Mouse (Mus musculus) forebrain, postnatal 0 days (tissue): ENCODE results near the gene Cd5. TPM values are rescaled to one million over a fixed set of nuclear protein-coding genes. Genes with fewer than 3 reads are reported as not detected.

ENCODE experiments used
- ATAC-seq: fragments of 200-750 bp; cut with Nextera tagmentation; 2 replicates; pipeline ENCODE4 v1.8.0; 2017; ENCODE audit warnings: mild to moderate bottlenecking, moderate library complexity
- DNase-seq: peaks from one replicate; pipeline ENCODE4 v3.0.0-alpha.2; 2015
- H3K27ac ChIP-seq: fragments of 300-500 bp; sonication (generic); 2 replicates; pipeline ENCODE4 v1.5.1; 2014; ENCODE audit warnings: low read depth, mild to moderate bottlenecking, antibody characterized with exemption, low read length, moderate library complexity, mixed read lengths
- H3K27me3 ChIP-seq: fragments of 300-500 bp; sonication (generic); 2 replicates; pipeline ENCODE4 v1.6.1; 2014; ENCODE audit warnings: mild to moderate bottlenecking, low read length, mixed read lengths; ENCODE audit not compliant: insufficient read depth
- H3K36me3 ChIP-seq: fragments of 300-500 bp; sonication (generic); 2 replicates; pipeline ENCODE4 v1.6.1; 2014; ENCODE audit warnings: mild to moderate bottlenecking, moderate library complexity; ENCODE audit not compliant: insufficient read depth
- H3K4me1 ChIP-seq: fragments of 300-500 bp; sonication (generic); 2 replicates; pipeline ENCODE4 v1.6.1; 2014; ENCODE audit warnings: antibody characterized with exemption; ENCODE audit not compliant: insufficient read depth
- H3K4me2 ChIP-seq: fragments of 300-500 bp; sonication (generic); 2 replicates; pipeline ENCODE4 v1.6.1; 2014; ENCODE audit warnings: low read depth, mild to moderate bottlenecking, moderate library complexity
- H3K4me3 ChIP-seq: fragments of 300-500 bp; sonication (generic); 2 replicates; pipeline ENCODE4 v1.5.1; 2014; ENCODE audit warnings: low read depth, low read length, mixed read lengths
- H3K9ac ChIP-seq: fragments of 300-500 bp; sonication (generic); 2 replicates; pipeline ENCODE4 v1.6.1; 2014; ENCODE audit warnings: mild to moderate bottlenecking
- H3K9me3 ChIP-seq: fragments of 300-500 bp; sonication (generic); 2 replicates; pipeline ENCODE4 v1.6.1; 2016; ENCODE audit warnings: low read length
- CTCF ChIP-seq: sonication (generic); IDR thresholded peaks from 2 replicates; pipeline ENCODE4 v1.5.1; 2016; ENCODE audit warnings: antibody characterized with exemption, control low read depth, low read depth
- WGBS: fragments of 180-500 bp; shearing (Covaris S2); extraction: QIAGEN DNeasy Blood & Tissue Kit; methylation state at CpG from one replicate; pipeline ENCODE4 v1.1.7; 2014; 5-methylcytosine and 5-hydroxymethylcytosine counted together
- polyA plus RNA-seq: library from polyadenylated mRNA; unstranded; fragments of >200 nt; fragmentation: Nextera tagmentation; extraction: Ambion mirVana; gene quantifications from 2 replicates; pipeline ENCODE4 v1.2.1, GENCODE M21; 2015
- total RNA-seq: library from RNA; depleted of rRNA; stranded (reverse); fragments of >200 nt; gene quantifications from 2 replicates; pipeline ENCODE4 v1.2.3, GENCODE M21; 2014

Gene Cd5
- total and polyA plus RNA-seq, 2 experiments from 2014 or later, result 0.10 to 0.52 TPM

GRCm38 (mm10) chr19:10781641-10782040, 42.8 kb upstream of the Cd5 start:
- DNase-seq (no peak), ATAC-seq (no peak)
- peaks cover 3% of the 10 kb centered on the region; the same call in 1 of the 2 replicates for H3K4me1 ChIP-seq
- WGBS, result 67% methylated on average over 4 of the region's 4 CpGs
- H3K4me2 ChIP-seq, result no peak overlapping the region
- H3K36me3 ChIP-seq, result no peaks in the 10 kb centered on the region
- H3K27ac ChIP-seq, result no peak overlapping the region
- no peaks in the 10 kb centered on the region for H3K9me3 ChIP-seq
- H3K4me3 ChIP-seq, result no peak overlapping the region
- no peak overlapping the region for H3K9ac ChIP-seq
- H3K27me3 ChIP-seq, result no peaks in the 10 kb centered on the region
- no peak for TF ChIP-seq CTCF

DNA sequence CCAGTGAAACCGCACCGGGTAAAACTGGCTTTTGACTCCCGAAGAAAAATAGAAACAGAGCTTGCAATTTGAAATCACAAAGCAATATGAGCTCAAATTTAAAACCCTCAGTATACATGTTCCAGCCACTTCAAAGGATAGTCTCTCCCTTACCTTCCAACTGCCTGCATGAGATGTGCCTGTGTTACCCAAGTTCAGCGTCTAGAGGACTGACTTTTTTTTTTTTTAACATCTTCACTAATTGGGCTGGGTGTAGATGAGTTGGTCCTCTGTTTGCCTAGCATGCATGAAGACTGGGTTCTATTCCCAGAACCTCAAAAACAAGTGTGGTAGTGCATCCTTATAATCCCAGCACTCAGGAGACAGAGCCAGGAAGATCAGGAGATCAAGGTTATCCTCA, 38.1 kb upstream of the Cd5 start:
- Histone ChIP-seq H3K9ac (no peak overlapping the region), H3K4me3 (no peak overlapping the region), H3K4me2 (no peak overlapping the region), H3K36me3 (no peaks in the 10 kb centered on the region), H3K4me1 (no peaks in the 10 kb centered on the region), H3K27me3 (no peaks in the 10 kb centered on the region), H3K9me3 (no peaks in the 10 kb centered on the region), H3K27ac (no peak overlapping the region)
- 83% methylated on average over 4 of the region's 4 CpGs for WGBS
- no peak for DNase-seq
- TF ChIP-seq CTCF, result no peak
- no peak for ATAC-seq

- Histone ChIP-seq H3K4me3 (no peak overlapping the region), H3K27me3 (no peaks in the 10 kb centered on the region), H3K36me3 (no peaks in the 10 kb centered on the region), H3K4me1 (no peaks in the 10 kb centered on the region), H3K9me3 (no peaks in the 10 kb centered on the region), H3K27ac (no peak overlapping the region), H3K9ac (no peak overlapping the region), H3K4me2 (no peak overlapping the region)
- ATAC-seq (no peak), DNase-seq (no peak)
- 96% methylated on average over 6 of the region's 6 CpGs for WGBS
- TF ChIP-seq CTCF, result no peak
Measured at GRCm38 (mm10) chr19:10774141-10774540, 35.3 kb upstream of the Cd5 start.

DNA sequence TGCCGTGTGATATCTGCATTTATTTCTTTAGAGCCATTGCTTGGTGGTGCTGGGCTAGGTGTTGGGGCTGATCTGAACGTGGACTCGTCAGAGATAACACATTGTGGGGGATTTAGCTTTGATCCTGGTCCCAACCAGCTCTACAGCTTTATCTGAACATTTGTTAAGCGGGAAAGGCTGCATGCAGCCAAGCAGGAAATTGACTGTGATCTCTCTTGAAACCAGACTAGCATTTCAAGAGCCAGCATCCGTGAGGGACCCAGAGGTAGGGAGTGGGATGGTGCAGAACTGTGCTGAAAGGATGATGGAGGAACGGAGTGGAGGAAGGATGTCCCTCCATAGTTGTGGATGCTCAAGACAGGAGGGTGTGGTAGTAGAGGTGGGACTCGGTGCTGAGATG, 34.6 kb upstream of the Cd5 start:
- 75% methylated on average over 7 of the region's 7 CpGs for WGBS
- peak; percentile 32; the same call in 1 of the 2 replicates for ATAC-seq
- no peak for TF ChIP-seq CTCF
- Histone ChIP-seq H3K4me3 (no peak overlapping the region), H3K27me3 (no peaks in the 10 kb centered on the region), H3K36me3 (no peaks in the 10 kb centered on the region), H3K4me2 (no peak overlapping the region), H3K4me1 (no peaks in the 10 kb centered on the region), H3K27ac (no peak overlapping the region), H3K9ac (no peak overlapping the region), H3K9me3 (no peaks in the 10 kb centered on the region)
- DNase-seq, result no peak

GRCm38 (mm10) chr19:10772866-10773265, 34.1 kb upstream of the Cd5 start:
- no peak for ATAC-seq
- H3K4me3 ChIP-seq, result no peak overlapping the region
- H3K9me3 ChIP-seq, result no peaks in the 10 kb centered on the region
- H3K36me3 ChIP-seq, result no peaks in the 10 kb centered on the region
- no peak overlapping the region for H3K4me2 ChIP-seq
- H3K9ac ChIP-seq, result no peak overlapping the region
- H3K4me1 ChIP-seq, result no peaks in the 10 kb centered on the region
- TF ChIP-seq CTCF, result no peak
- H3K27ac ChIP-seq, result no peak overlapping the region
- H3K27me3 ChIP-seq, result no peaks in the 10 kb centered on the region
- 86% methylated on average over 10 of the region's 10 CpGs for WGBS
- no peak for DNase-seq

- no peaks in the 10 kb centered on the region for H3K9me3 ChIP-seq
- no peak for TF ChIP-seq CTCF
- ATAC-seq, result no peak
- no peak overlapping the region for H3K27ac ChIP-seq
- DNase-seq, result no peak
- no peaks in the 10 kb centered on the region for H3K4me1 ChIP-seq
- no peaks in the 10 kb centered on the region for H3K27me3 ChIP-seq
- H3K36me3 ChIP-seq, result no peaks in the 10 kb centered on the region
- WGBS, result 79% methylated on average over 7 of the region's 7 CpGs
- no peak overlapping the region for H3K9ac ChIP-seq
- no peak overlapping the region for H3K4me2 ChIP-seq
- H3K4me3 ChIP-seq, result no peak overlapping the region
Measured at GRCm38 (mm10) chr19:10771995-10772394, 33.2 kb upstream of the Cd5 start.

GRCm38 (mm10) chr19:10769429-10770195, 30.8 kb upstream of the Cd5 start:
- no peaks in the 10 kb centered on the region for H3K9me3 ChIP-seq
- no peak overlapping the region for H3K27ac ChIP-seq
- WGBS, result 66% methylated on average over 12 of the region's 12 CpGs
- H3K4me3 ChIP-seq, result no peak overlapping the region
- no peak for ATAC-seq
- H3K9ac ChIP-seq, result no peak overlapping the region
- H3K27me3 ChIP-seq, result no peaks in the 10 kb centered on the region
- H3K4me2 ChIP-seq, result no peak overlapping the region
- no peaks in the 10 kb centered on the region for H3K36me3 ChIP-seq
- no peaks in the 10 kb centered on the region for H3K4me1 ChIP-seq
- no peak for DNase-seq
- no peak for TF ChIP-seq CTCF
